Mouse (Mus musculus) C2C12 (cell line): ENCODE results near the gene Rmi2.

Source experiments
- CEBPB ChIP-seq: IDR thresholded peaks from one replicate; pipeline ENCODE4 v1.6.1; 2011; ENCODE audit warnings: low read depth, mild to moderate bottlenecking, control low read depth, moderate library complexity
- CTCF ChIP-seq: IDR thresholded peaks from one replicate; pipeline ENCODE4 v1.5.1; 2011; ENCODE audit not compliant: control insufficient read depth, insufficient read depth, insufficient read length
- FOSL1 ChIP-seq: IDR thresholded peaks from one replicate; pipeline ENCODE4 v1.8.0; 2011; ENCODE audit warnings: mild to moderate bottlenecking, low read length; ENCODE audit not compliant: poor library complexity, insufficient read depth, severe bottlenecking
- MAX ChIP-seq: IDR thresholded peaks from one replicate; pipeline ENCODE4 v1.6.1; 2011; ENCODE audit warnings: mild to moderate bottlenecking, control low read depth
- MYOD1 ChIP-seq: IDR thresholded peaks from one replicate; pipeline ENCODE4 v1.6.1; 2011; ENCODE audit warnings: low read depth; ENCODE audit not compliant: control insufficient read depth, insufficient read length
- MYOG ChIP-seq: IDR thresholded peaks from one replicate; pipeline ENCODE4 v1.6.1; 2011; ENCODE audit not compliant: control insufficient read depth, insufficient read length; ENCODE audit errors: extremely low read depth
- USF1 ChIP-seq: IDR thresholded peaks from one replicate; pipeline ENCODE4 v1.6.1; 2011; ENCODE audit warnings: low read depth, mild to moderate bottlenecking, control low read depth, moderate library complexity

DNA sequence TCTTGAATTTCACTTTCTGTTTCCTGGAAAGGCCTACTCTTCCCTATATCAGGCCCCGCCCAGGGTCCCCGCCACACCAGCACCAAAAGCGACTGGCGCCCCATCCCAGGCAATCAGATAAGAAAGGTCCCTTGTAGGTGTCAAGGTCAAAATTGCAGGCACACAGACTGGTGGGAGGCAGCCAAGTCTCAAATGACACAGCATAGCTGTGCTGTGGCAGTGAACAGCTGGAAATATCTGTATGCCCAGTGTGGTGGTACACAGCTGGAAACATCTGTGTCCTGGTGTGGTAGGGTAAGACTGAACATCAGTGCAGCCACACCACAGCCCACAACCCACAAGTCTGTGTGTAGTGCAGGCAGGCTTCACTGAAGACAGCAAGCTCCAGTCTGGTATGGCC is 20.0 kb upstream of the Rmi2 start:
- TF ChIP-seq CTCF, result no peak
- TF ChIP-seq USF1, result no peak
- TF ChIP-seq MAX, result no peak
- no peak for TF ChIP-seq MYOG
- TF ChIP-seq FOSL1, result no peak
- no peak for TF ChIP-seq CEBPB
- no peak for TF ChIP-seq MYOD1
